Mouse (Mus musculus) lung, embryonic 14.5 days (tissue): ENCODE results near the gene Lrch1. TPM values are rescaled to one million over a fixed set of nuclear protein-coding genes. Genes with fewer than 3 reads are reported as not detected.

Experiments used
- ATAC-seq: fragments of 200-750 bp; cut with Nextera tagmentation; 2 replicates; pipeline ENCODE4 v1.8.0; 2017; ENCODE audit warnings: mild to moderate bottlenecking, moderate TSS enrichment, moderate library complexity; ENCODE audit not compliant: insufficient read depth
- DNase-seq: peaks from one replicate; pipeline ENCODE4 v3.0.0-alpha.2; 2015
- H3K27ac ChIP-seq: fragments of 300-500 bp; sonication (generic); 2 replicates; pipeline ENCODE4 v1.5.1; 2014; ENCODE audit warnings: low read depth, mild to moderate bottlenecking, moderate library complexity
- H3K27me3 ChIP-seq: fragments of 300-500 bp; sonication (generic); 2 replicates; pipeline ENCODE4 v1.6.1; 2014; ENCODE audit warnings: low read length, control low read depth; ENCODE audit not compliant: insufficient read depth
- H3K36me3 ChIP-seq: fragments of 300-500 bp; sonication (generic); 2 replicates; pipeline ENCODE4 v1.6.1; 2014; ENCODE audit warnings: control low read depth; ENCODE audit not compliant: insufficient read depth
- H3K4me1 ChIP-seq: fragments of 300-500 bp; sonication (generic); 2 replicates; pipeline ENCODE4 v1.6.1; 2014; ENCODE audit warnings: antibody characterized with exemption, control low read depth; ENCODE audit not compliant: insufficient read depth
- H3K4me2 ChIP-seq: fragments of 300-500 bp; sonication (generic); 2 replicates; pipeline ENCODE4 v1.6.1; 2014; ENCODE audit warnings: mild to moderate bottlenecking
- H3K4me3 ChIP-seq: fragments of 300-500 bp; sonication (generic); 2 replicates; pipeline ENCODE4 v1.5.1; 2014; ENCODE audit warnings: low read depth, low read length
- H3K9ac ChIP-seq: fragments of 300-500 bp; sonication (generic); 2 replicates; pipeline ENCODE4 v1.6.1; 2014
- H3K9me3 ChIP-seq: fragments of 300-500 bp; sonication (generic); 2 replicates; pipeline ENCODE4 v1.6.1; 2016; ENCODE audit warnings: low read depth, low read length, control low read depth
- CTCF ChIP-seq: IDR thresholded peaks from 2 replicates; pipeline ENCODE4 v1.5.1; 2016; ENCODE audit warnings: antibody characterized with exemption, low read depth
- WGBS: fragments of 180-500 bp; shearing (Covaris S2); extraction: QIAGEN DNeasy Blood & Tissue Kit; methylation state at CpG from one replicate; pipeline ENCODE4 v1.1.7; 2014; 5-methylcytosine and 5-hydroxymethylcytosine counted together
- polyA plus RNA-seq: library from polyadenylated mRNA; unstranded; fragments of >200 nt; fragmentation: Nextera tagmentation; extraction: Ambion mirVana; gene quantifications from 2 replicates; pipeline ENCODE4 v1.2.1, GENCODE M21; 2014

Gene Lrch1
- polyA plus RNA-seq, 1 experiment from 2014 or later: 23.9 TPM

DNA sequence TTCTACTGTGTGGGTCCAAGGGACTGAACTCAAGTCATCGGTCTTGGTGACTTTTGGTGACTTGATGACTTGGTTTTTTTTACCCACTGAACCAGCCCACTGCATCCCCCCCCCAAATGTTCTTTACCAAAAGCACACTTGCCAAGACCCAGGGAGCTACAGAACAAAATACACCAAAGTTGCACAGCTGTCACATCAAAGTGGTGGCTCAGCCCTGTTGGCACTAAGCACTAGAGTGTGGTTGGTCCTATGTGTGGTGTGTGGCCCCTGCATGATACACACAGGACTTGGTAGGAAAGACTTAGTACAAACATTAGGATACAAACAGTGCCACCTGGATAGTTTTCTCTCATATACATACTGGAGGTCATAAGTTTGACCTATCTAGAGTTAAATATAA lies 113.5 kb downstream of the Lrch1 start:
- no peak for TF ChIP-seq CTCF
- DNase-seq (no peak), ATAC-seq (no peak)
- no peaks in the 10 kb centered on the region for H3K27me3 ChIP-seq
- peaks cover 4% of the 10 kb centered on the region; the same call in 1 of the 2 replicates for H3K4me1 ChIP-seq
- H3K9me3 ChIP-seq: no peaks in the 10 kb centered on the region
- WGBS: 88% methylated on average over 1 of the region's 1 CpGs
- H3K9ac ChIP-seq: no peak overlapping the region
- no peak overlapping the region for H3K4me2 ChIP-seq
- H3K36me3 ChIP-seq: no peaks in the 10 kb centered on the region; the same call in 1 of the 2 replicates
- no peak overlapping the region for H3K27ac ChIP-seq
- H3K4me3 ChIP-seq: no peak overlapping the region

DNA sequence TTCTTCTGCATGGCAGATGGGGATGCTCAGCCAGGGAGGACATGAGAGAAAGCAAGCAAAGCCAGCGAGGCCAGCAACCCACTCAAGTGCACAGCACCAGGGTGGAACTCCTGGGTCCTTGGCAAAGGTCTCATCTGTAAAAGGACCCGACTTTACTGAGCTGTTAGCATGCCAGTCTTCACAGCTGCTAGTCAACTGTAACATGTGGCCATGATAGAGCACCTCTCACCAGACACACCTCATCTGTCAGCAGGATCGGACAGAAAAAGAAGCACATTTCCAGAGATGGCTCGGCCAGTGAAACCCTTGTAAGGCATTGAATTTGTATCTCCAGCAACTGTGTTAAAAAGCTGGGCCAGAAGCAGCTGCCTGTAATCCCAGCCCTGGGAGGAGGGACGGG lies 116.0 kb downstream of the Lrch1 start:
- Histone ChIP-seq H3K36me3 (no peaks in the 10 kb centered on the region; the same call in 1 of the 2 replicates), H3K4me1 (peaks cover 4% of the 10 kb centered on the region; the same call in 1 of the 2 replicates), H3K27ac (0 out of 2 replicates have a peak overlapping the region, but pooled peaks have one; percentile 10), H3K4me2 (no peak overlapping the region), H3K9ac (no peak overlapping the region), H3K9me3 (no peaks in the 10 kb centered on the region), H3K4me3 (no peak overlapping the region), H3K27me3 (no peaks in the 10 kb centered on the region)
- ATAC-seq (no peak), DNase-seq (peak; percentile 25)
- 40% methylated on average over 5 of the region's 5 CpGs for WGBS
- no peak for TF ChIP-seq CTCF

DNA sequence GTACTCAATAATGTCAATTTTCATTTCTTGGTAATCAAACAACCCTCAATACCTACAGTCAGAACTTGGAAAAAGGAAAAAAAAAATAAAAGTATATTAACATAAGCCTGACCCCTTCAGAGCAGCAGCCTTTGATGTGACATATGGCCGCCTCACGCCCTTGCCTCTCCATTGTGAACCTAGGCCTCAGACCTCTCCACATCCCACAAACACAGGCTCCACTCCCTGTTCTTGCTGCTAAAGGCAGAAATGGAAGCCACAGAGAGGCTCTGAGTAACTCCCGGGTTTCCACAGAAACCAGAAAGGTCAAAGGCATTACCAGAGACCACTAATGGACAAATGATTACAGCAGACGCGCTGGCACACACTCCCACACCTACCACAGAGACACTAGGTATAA lies 116.6 kb downstream of the Lrch1 start:
- H3K27ac ChIP-seq: no peak overlapping the region
- H3K4me2 ChIP-seq: no peak overlapping the region
- no peak for DNase-seq
- 55% methylated on average over 5 of the region's 5 CpGs for WGBS
- no peak overlapping the region for H3K9ac ChIP-seq
- H3K4me3 ChIP-seq: no peak overlapping the region
- no peaks in the 10 kb centered on the region for H3K27me3 ChIP-seq
- no peaks in the 10 kb centered on the region; the same call in 1 of the 2 replicates for H3K36me3 ChIP-seq
- ATAC-seq: no peak
- TF ChIP-seq CTCF: no peak
- H3K9me3 ChIP-seq: no peaks in the 10 kb centered on the region
- H3K4me1 ChIP-seq: peaks cover 4% of the 10 kb centered on the region; the same call in 1 of the 2 replicates

DNA sequence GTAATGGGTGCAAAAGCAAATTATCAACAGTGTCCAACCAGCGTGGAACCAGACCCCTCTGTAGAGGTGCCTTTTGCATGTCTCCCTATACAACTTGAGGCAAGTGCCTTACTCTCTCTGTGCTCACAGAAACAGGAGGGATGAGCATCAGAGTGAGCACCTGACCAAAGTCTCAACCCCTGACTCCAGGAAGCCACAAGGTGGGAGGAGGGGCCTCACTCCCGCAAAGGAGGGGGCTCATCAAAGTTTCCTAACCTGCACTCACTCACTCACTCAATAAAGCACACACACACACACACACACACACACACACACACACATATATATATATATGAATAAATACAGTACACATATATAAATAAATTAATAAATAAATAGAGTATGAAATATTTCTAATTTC lies 117.1 kb downstream of the Lrch1 start:
- 86% methylated on average over 2 of the region's 2 CpGs for WGBS
- ATAC-seq (no peak), DNase-seq (no peak)
- no peak overlapping the region for H3K4me2 ChIP-seq
- no peaks in the 10 kb centered on the region for H3K27me3 ChIP-seq
- H3K36me3 ChIP-seq: no peaks in the 10 kb centered on the region; the same call in 1 of the 2 replicates
- no peaks in the 10 kb centered on the region for H3K9me3 ChIP-seq
- H3K27ac ChIP-seq: no peak overlapping the region
- H3K4me1 ChIP-seq: peaks cover 4% of the 10 kb centered on the region; the same call in 1 of the 2 replicates
- TF ChIP-seq CTCF: no peak
- no peak overlapping the region for H3K9ac ChIP-seq
- H3K4me3 ChIP-seq: no peak overlapping the region

DNA sequence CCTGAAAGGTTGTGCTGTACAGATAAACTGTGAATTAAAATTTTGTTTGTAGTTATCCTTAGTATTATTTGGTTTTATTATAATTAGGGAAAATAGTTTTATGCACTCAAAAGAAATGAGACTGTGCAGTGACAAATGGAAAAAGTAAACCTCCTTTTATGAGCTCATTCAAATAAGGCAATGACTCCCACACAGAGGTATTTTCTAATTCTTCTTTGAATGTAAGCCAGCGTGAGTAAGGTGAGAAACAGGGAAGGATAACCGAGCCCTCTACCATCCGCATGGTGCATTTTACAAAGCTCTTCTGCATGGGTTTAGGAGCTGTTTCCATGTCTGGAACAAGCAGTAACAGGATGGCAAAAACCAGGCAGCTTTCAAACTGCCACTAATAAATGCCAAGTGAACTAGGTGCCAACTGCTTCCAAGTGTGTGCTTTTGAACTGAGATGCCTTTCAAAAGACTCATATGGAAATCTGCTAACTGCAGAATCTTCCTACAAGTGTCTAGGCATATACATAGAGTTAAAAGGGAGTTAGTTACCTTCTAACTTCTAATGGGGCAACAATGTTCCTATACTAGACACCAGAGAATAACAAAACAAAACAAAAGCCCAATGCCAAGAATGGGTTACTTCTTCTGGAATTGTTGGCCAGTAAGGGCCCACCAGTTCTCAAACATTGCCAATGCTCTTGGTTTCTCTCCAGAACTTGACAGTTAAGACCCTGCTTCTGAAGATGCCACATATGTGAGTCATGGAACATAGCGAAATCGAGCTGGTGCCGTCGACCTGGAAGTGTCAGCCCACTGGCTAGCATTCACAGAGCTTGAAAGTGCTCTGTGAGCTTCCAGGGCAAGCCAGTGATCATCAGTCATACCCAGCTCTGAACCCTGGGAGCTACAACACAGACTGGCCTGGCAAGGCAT lies 124.7 kb downstream of the Lrch1 start:
- H3K9ac ChIP-seq: no peak overlapping the region
- no peak overlapping the region for H3K4me2 ChIP-seq
- no peak overlapping the region for H3K4me3 ChIP-seq
- no peak for DNase-seq
- H3K9me3 ChIP-seq: no peaks in the 10 kb centered on the region
- H3K27me3 ChIP-seq: no peaks in the 10 kb centered on the region
- TF ChIP-seq CTCF: no peak
- peaks cover 11% of the 10 kb centered on the region; the same call in 1 of the 2 replicates for H3K36me3 ChIP-seq
- H3K27ac ChIP-seq: no peak overlapping the region
- no peak for ATAC-seq
- no peaks in the 10 kb centered on the region for H3K4me1 ChIP-seq
- WGBS: 80% methylated on average over 7 of the region's 7 CpGs

DNA sequence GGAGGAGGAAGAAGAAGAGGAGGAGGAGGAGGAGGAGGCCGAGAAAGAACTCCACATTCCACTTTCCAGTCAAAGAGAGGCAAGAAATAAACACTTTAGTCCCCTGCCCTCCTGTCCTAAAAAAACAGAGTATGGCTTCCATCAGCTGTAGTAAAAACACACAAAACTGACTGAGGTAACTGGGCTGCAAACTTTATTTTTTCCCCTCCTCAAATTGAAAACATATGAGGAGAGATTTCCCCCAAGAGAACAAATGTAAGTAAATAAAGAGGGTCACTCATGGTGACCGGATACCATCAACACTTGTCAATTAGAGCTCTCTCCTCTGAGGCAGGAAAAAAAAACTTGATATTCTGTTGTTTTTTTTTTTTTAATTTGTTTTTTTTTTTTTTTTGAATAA lies 125.6 kb downstream of the Lrch1 start:
- Histone ChIP-seq H3K4me1 (no peaks in the 10 kb centered on the region), H3K9me3 (no peaks in the 10 kb centered on the region), H3K4me2 (no peak overlapping the region), H3K36me3 (peaks cover 13% of the 10 kb centered on the region; the same call in 1 of the 2 replicates), H3K9ac (no peak overlapping the region), H3K4me3 (no peak overlapping the region), H3K27ac (no peak overlapping the region), H3K27me3 (no peaks in the 10 kb centered on the region)
- DNase-seq (no peak), ATAC-seq (no peak)
- 34% methylated on average over 2 of the region's 2 CpGs for WGBS
- TF ChIP-seq CTCF: no peak

DNA sequence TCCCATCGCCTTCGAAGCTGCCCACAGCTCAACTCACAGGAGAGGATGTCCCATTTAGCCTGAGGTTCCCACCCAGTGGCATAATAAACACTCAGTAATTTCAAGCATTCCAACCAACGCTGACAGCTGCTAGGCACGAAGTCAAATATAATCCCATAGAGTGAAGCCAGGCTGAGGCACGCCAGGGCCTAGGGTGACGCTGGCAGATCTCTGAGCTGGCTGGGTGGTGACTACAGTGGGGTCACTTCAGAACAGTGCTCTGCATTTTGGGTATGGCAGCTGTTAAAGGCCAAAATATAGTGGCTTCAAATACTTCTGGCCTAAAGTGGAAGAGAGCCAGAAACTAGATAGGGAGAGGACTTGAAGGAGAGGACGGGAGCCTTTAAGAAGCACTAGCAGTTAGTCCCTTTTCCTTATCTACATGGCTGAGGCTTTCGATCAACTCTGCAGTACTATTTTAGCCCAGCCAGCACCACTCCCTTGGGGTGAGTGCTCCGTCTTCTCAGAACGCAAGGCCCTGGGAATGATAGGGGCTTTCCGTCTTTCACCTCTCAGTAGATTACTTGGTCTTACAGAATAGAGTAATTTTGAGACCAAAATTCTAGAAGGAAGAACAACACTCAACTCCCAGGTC lies 127.4 kb downstream of the Lrch1 start:
- H3K4me1 ChIP-seq: no peaks in the 10 kb centered on the region
- H3K36me3 ChIP-seq: peaks cover 22% of the 10 kb centered on the region; the same call in 1 of the 2 replicates
- H3K9me3 ChIP-seq: no peaks in the 10 kb centered on the region
- H3K9ac ChIP-seq: no peak overlapping the region
- TF ChIP-seq CTCF: no peak
- no peak overlapping the region for H3K4me2 ChIP-seq
- H3K27me3 ChIP-seq: no peaks in the 10 kb centered on the region
- ATAC-seq (peak; percentile 86), DNase-seq (peak; percentile 62)
- H3K4me3 ChIP-seq: no peak overlapping the region
- H3K27ac ChIP-seq: peak overlapping the region; percentile 32
- 61% methylated on average over 11 of the region's 11 CpGs for WGBS
